Mouse (Mus musculus) heart, postnatal 0 days (tissue): ENCODE results near the gene Fam49a. TPM values are rescaled to one million over a fixed set of nuclear protein-coding genes. Genes with fewer than 3 reads are reported as not detected.

Experiments
- ATAC-seq: fragments of 200-750 bp; cut with Nextera tagmentation; 2 replicates; pipeline ENCODE4 v1.8.0; 2017; ENCODE audit warnings: low read depth, moderate number of reproducible peaks, moderate library complexity; ENCODE audit not compliant: insufficient read depth
- DNase-seq: peaks from one replicate; pipeline ENCODE4 v3.0.0-alpha.2; 2016; ENCODE audit warnings: low spot score
- H3K27ac ChIP-seq: fragments of 300-500 bp; sonication (generic); 2 replicates; pipeline ENCODE4 v1.5.1; 2014; ENCODE audit warnings: low read depth, mild to moderate bottlenecking
- H3K27me3 ChIP-seq: fragments of 300-500 bp; sonication (generic); 2 replicates; pipeline ENCODE4 v1.6.1; 2014; ENCODE audit warnings: low read length, mixed read lengths; ENCODE audit not compliant: control insufficient read depth, insufficient read depth
- H3K36me3 ChIP-seq: fragments of 300-500 bp; sonication (generic); replicated peaks from 2 replicates; pipeline ENCODE4 v1.6.1; 2014; ENCODE audit warnings: low read length, mixed read lengths; ENCODE audit not compliant: control insufficient read depth, insufficient read depth
- H3K4me1 ChIP-seq: fragments of 300-500 bp; sonication (generic); 2 replicates; pipeline ENCODE4 v1.6.1; 2014; ENCODE audit warnings: antibody characterized with exemption; ENCODE audit not compliant: control insufficient read depth, insufficient read depth
- H3K4me2 ChIP-seq: fragments of 300-500 bp; sonication (generic); 2 replicates; pipeline ENCODE4 v1.6.1; 2014; ENCODE audit warnings: low read depth, mild to moderate bottlenecking, low read length, moderate library complexity
- H3K4me3 ChIP-seq: fragments of 300-500 bp; sonication (generic); 2 replicates; pipeline ENCODE4 v1.5.1; 2014; ENCODE audit warnings: low read depth, low read length
- H3K9ac ChIP-seq: fragments of 300-500 bp; sonication (generic); replicated peaks from 2 replicates; pipeline ENCODE4 v1.6.1; 2014; ENCODE audit warnings: low read depth, low read length, mixed read lengths
- H3K9me3 ChIP-seq: fragments of 300-500 bp; sonication (generic); replicated peaks from 2 replicates; pipeline ENCODE4 v1.6.1; 2016; ENCODE audit warnings: low read length; ENCODE audit not compliant: control insufficient read depth
- CTCF ChIP-seq: IDR thresholded peaks from 2 replicates; pipeline ENCODE4 v1.5.1; 2016; ENCODE audit warnings: antibody characterized with exemption, control low read depth, low read depth
- EP300 ChIP-seq: IDR thresholded peaks from 2 replicates; pipeline ENCODE4 v1.6.1; 2016; ENCODE audit warnings: antibody characterized with exemption, low read depth
- WGBS: fragments of 180-500 bp; shearing (Covaris S2); extraction: QIAGEN DNeasy Blood & Tissue Kit; methylation state at CpG from one replicate; pipeline ENCODE4 v1.1.7; 2014; 5-methylcytosine and 5-hydroxymethylcytosine counted together
- polyA plus RNA-seq: library from polyadenylated mRNA; unstranded; fragments of >200 nt; fragmentation: Nextera tagmentation; extraction: Ambion mirVana; gene quantifications from 2 replicates; pipeline ENCODE4 v1.2.1, GENCODE M21; 2015
- total RNA-seq: library from RNA; depleted of rRNA; stranded (reverse); fragments of >200 nt; gene quantifications from 2 replicates; pipeline ENCODE4 v1.2.3, GENCODE M21; 2014; ENCODE audit warnings: low replicate concordance

Gene Fam49a
- total and polyA plus RNA-seq, 2 experiments from 2014 or later: 12.4 to 16.5 TPM

GRCm38 (mm10) chr12:12301815-12302214 is 39.9 kb downstream of the Fam49a start:
- peaks cover 28% of the 10 kb centered on the region for H3K4me1 ChIP-seq
- DNase-seq: peak; percentile 61
- TF ChIP-seq EP300 (no peak), CTCF (peak; percentile 47)
- 21% methylated on average over 4 of the region's 4 CpGs for WGBS
- peak overlapping the region; percentile 18; the same call in 1 of the 2 replicates for H3K4me2 ChIP-seq
- ATAC-seq: peak; percentile 78
- H3K27ac ChIP-seq: peak overlapping the region; percentile 12
- no peak overlapping the region for H3K4me3 ChIP-seq
- H3K27me3 ChIP-seq: no peaks in the 10 kb centered on the region
- no peaks in the 10 kb centered on the region for H3K9me3 ChIP-seq
- no peaks in the 10 kb centered on the region; the same call in 1 of the 2 replicates for H3K36me3 ChIP-seq
- H3K9ac ChIP-seq: no peak overlapping the region

GRCm38 (mm10) chr12:12306214-12306613 is 44.3 kb downstream of the Fam49a start:
- Histone ChIP-seq H3K9me3 (no peaks in the 10 kb centered on the region), H3K4me1 (peaks cover 22% of the 10 kb centered on the region), H3K27me3 (no peaks in the 10 kb centered on the region), H3K27ac (no peak overlapping the region), H3K36me3 (no peaks in the 10 kb centered on the region; the same call in 1 of the 2 replicates), H3K9ac (no peak overlapping the region), H3K4me3 (no peak overlapping the region), H3K4me2 (no peak overlapping the region)
- no peak for ATAC-seq
- 83% methylated on average over 3 of the region's 3 CpGs for WGBS
- DNase-seq: no peak
- TF ChIP-seq EP300: no peak
- TF ChIP-seq CTCF: no peak

- Histone ChIP-seq H3K4me2 (no peak overlapping the region), H3K9me3 (no peaks in the 10 kb centered on the region), H3K9ac (no peak overlapping the region), H3K36me3 (no peaks in the 10 kb centered on the region; the same call in 1 of the 2 replicates), H3K4me3 (no peak overlapping the region), H3K27ac (no peak overlapping the region), H3K27me3 (no peaks in the 10 kb centered on the region), H3K4me1 (peaks cover 20% of the 10 kb centered on the region)
- DNase-seq: peak; percentile 47
- ATAC-seq: peak; percentile 53
- TF ChIP-seq CTCF: no peak
- TF ChIP-seq EP300: no peak
- WGBS: 42% methylated on average over 6 of the region's 6 CpGs
These were observed 44.9 kb downstream of the Fam49a start for GRCm38 (mm10) chr12:12306814-12307213.

- no peak overlapping the region for H3K4me2 ChIP-seq
- no peaks in the 10 kb centered on the region; the same call in 1 of the 2 replicates for H3K36me3 ChIP-seq
- no peaks in the 10 kb centered on the region for H3K27me3 ChIP-seq
- WGBS: 72% methylated on average over 8 of the region's 8 CpGs
- no peak overlapping the region for H3K9ac ChIP-seq
- no peak overlapping the region for H3K27ac ChIP-seq
- ATAC-seq (0 out of 2 replicates have a peak, but pooled peaks have one; percentile 15), DNase-seq (no peak)
- no peak overlapping the region for H3K4me3 ChIP-seq
- TF ChIP-seq CTCF (no peak), EP300 (no peak)
- H3K4me1 ChIP-seq: peaks cover 21% of the 10 kb centered on the region; the same call in 1 of the 2 replicates
- no peaks in the 10 kb centered on the region for H3K9me3 ChIP-seq
These were observed 45.3 kb downstream of the Fam49a start for GRCm38 (mm10) chr12:12307245-12307644.

- Histone ChIP-seq H3K9me3 (no peaks in the 10 kb centered on the region), H3K4me2 (no peak overlapping the region), H3K27me3 (no peaks in the 10 kb centered on the region), H3K36me3 (no peaks in the 10 kb centered on the region), H3K27ac (no peak overlapping the region), H3K4me1 (peaks cover 7% of the 10 kb centered on the region; the same call in 1 of the 2 replicates), H3K9ac (no peak overlapping the region), H3K4me3 (no peak overlapping the region)
- DNase-seq: no peak
- TF ChIP-seq CTCF (peak; percentile 57), EP300 (no peak)
- ATAC-seq: no peak
These were observed 51.5 kb downstream of the Fam49a start for GRCm38 (mm10) chr12:12313437-12313836.

- Histone ChIP-seq H3K4me3 (no peak overlapping the region), H3K27ac (no peak overlapping the region), H3K9me3 (no peaks in the 10 kb centered on the region), H3K4me2 (no peak overlapping the region), H3K36me3 (no peaks in the 10 kb centered on the region), H3K4me1 (peaks cover 7% of the 10 kb centered on the region; the same call in 1 of the 2 replicates), H3K27me3 (no peaks in the 10 kb centered on the region), H3K9ac (no peak overlapping the region)
- TF ChIP-seq CTCF: no peak
- no peak for TF ChIP-seq EP300
- no peak for DNase-seq
- 84% methylated on average over 4 of the region's 4 CpGs for WGBS
- ATAC-seq: no peak
These were observed 52.0 kb downstream of the Fam49a start for GRCm38 (mm10) chr12:12313919-12314318.
